Mouse (Mus musculus) gastrocnemius, postnatal 36 days (tissue): ENCODE data around the gene Nmt1. TPM values are rescaled to one million over a fixed set of nuclear protein-coding genes. Genes with fewer than 3 reads are reported as not detected.
A peak's percentile ranks its signal among the peaks of the same experiment; 100 is the strongest.

Source experiments
- DNase-seq, 2 experiments: peaks; one replicate each; pipeline ENCODE4 v3.0.0; 2022
- intact Hi-C: fragments of 180-260 bp; cut with DNase I; formaldehyde crosslinking; loops from one replicate; pipeline ENCODE4 v1.15.1; 2025
- total RNA-seq, 2 experiments: library from RNA; stranded (reverse); gene quantifications; 2 replicates each; pipeline ENCODE4 v1.2.3; 2021

Gene Nmt1
- total RNA-seq, 2 experiments from 2014 or later: 44.6 to 47.2 TPM

GRCm38 (mm10) chr11:103003210-103003609 lies 24.8 kb upstream of the Nmt1 start:
- intact Hi-C loops: no loop called here
- peak; percentile 67 to 80 for DNase-seq

- DNase-seq: no peak
Measured at GRCm38 (mm10) chr11:103004852-103005251, 23.1 kb upstream of the Nmt1 start.

GRCm38 (mm10) chr11:103005254-103005981 lies 22.6 kb upstream of the Nmt1 start:
- no peak for DNase-seq
- intact Hi-C loops: no loop called here

More at GRCm38 (mm10) chr11:103004852-103005251, 23.1 kb upstream of the Nmt1 start:
- intact Hi-C loops: no loop called here

GRCm38 (mm10) chr11:103006286-103007000 lies 21.5 kb upstream of the Nmt1 start:
- no peak for DNase-seq
- intact Hi-C loops: no loop called here

- intact Hi-C loops: no loop called here
Measured at GRCm38 (mm10) chr11:103007001-103007340, 21.0 kb upstream of the Nmt1 start.

GRCm38 (mm10) chr11:103008558-103008957 lies 19.4 kb upstream of the Nmt1 start:
- intact Hi-C loops: no loop called here
- DNase-seq: no peak

More at GRCm38 (mm10) chr11:103007001-103007340, 21.0 kb upstream of the Nmt1 start:
- no peak for DNase-seq

- DNase-seq: no peak
- intact Hi-C loops: no loop called here
Measured at GRCm38 (mm10) chr11:103009208-103009607, 18.8 kb upstream of the Nmt1 start.

GRCm38 (mm10) chr11:103010454-103011205 lies 17.4 kb upstream of the Nmt1 start:
- DNase-seq: no peak
- intact Hi-C loops: no loop called here

GRCm38 (mm10) chr11:103011206-103011497 lies 16.8 kb upstream of the Nmt1 start:
- DNase-seq: no peak
- intact Hi-C loops: no loop called here

GRCm38 (mm10) chr11:103015881-103016825 lies 11.8 kb upstream of the Nmt1 start:
- intact Hi-C loops: no loop called here
- DNase-seq: no peak

- DNase-seq: peak; percentile 98 to 99
- intact Hi-C loops: no loop called here
Measured at GRCm38 (mm10) chr11:103016930-103017329, 11.1 kb upstream of the Nmt1 start.

- intact Hi-C loops: no loop called here
- DNase-seq: no peak
Measured at GRCm38 (mm10) chr11:103017661-103018060, 10.3 kb upstream of the Nmt1 start.

GRCm38 (mm10) chr11:103018860-103019259 lies 9.1 kb upstream of the Nmt1 start:
- DNase-seq: no peak
- intact Hi-C loops: no loop called here

GRCm38 (mm10) chr11:103019325-103019724 lies 8.7 kb upstream of the Nmt1 start:
- intact Hi-C loops: no loop called here
- DNase-seq: no peak

GRCm38 (mm10) chr11:103020713-103021335 lies 7.2 kb upstream of the Nmt1 start:
- DNase-seq: no peak
- intact Hi-C loops: no loop called here

GRCm38 (mm10) chr11:103023974-103024373 lies 4.0 kb upstream of the Nmt1 start:
- intact Hi-C loops: no loop called here
- DNase-seq: no peak

- DNase-seq: no peak
Measured at GRCm38 (mm10) chr11:103026901-103027300, 1.1 kb upstream of the Nmt1 start.

GRCm38 (mm10) chr11:103027570-103028175 lies 317 bp upstream of the Nmt1 start:
- DNase-seq: no peak
- intact Hi-C loops: no loop called here

More at GRCm38 (mm10) chr11:103026901-103027300, 1.1 kb upstream of the Nmt1 start:
- intact Hi-C loops: no loop called here

- DNase-seq: no peak
- intact Hi-C loops: no loop called here
Measured at GRCm38 (mm10) chr11:103033030-103033429, 5.0 kb downstream of the Nmt1 start.
